Mouse (Mus musculus) embryonic fibroblast, embryonic 13.5 days (primary cell): ENCODE data around the gene Mboat1.

Experiments used
- CTCF ChIP-seq: IDR thresholded peaks from 2 replicates; pipeline ENCODE4 v1.5.1; 2011; ENCODE audit warnings: mild to moderate bottlenecking, control low read depth, low read length, moderate library complexity, borderline replicate concordance; ENCODE audit not compliant: insufficient read depth
- POLR2A ChIP-seq: IDR thresholded peaks from 2 replicates; pipeline ENCODE4 v1.6.1; 2011; ENCODE audit warnings: low read depth, mild to moderate bottlenecking, control low read depth, low read length, moderate library complexity

DNA sequence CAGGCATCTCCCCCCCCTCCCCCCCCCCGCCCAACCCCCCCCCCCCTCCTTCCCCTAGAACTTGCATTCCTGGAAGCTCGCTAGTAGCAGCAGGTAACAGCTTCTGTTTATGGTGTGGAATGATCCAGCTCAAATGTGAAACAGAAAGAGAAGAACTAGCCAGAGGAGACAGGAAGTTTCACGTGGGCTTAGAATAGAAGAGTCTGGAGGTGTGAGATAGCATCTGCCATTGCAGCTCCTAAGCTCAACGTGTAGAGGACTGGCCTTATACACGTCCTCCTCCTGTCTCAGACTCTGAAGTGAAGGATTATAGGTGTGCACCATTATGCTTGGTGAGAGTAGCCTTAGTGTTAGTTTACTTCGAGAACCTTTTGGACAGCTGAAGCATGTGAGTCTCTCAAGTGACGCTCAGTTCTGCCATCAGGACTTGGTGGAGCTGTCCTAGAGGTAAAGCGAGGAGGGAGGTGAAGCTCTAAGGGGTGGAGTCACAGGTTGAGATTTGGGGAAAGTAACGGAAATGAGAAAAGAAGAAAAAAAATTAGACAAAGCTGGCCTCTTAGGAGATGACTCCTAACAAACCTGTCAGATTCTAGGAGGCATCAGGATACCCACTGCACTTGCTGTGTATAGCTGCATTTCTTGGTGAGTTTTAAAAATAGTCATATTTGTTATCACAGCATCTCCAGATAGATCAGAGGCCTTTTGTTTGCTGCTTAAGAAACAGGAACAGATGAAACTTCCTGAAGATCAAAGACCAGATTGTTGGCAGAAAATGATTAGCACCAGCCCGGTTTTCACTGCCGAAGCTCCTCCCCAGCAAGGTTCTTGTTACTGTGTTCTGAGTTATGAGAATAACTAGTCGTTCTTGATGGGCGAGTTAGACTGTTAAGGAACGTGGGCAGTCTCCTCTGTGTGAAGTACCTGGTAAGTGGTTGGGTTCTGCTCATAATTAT, 30.1 kb downstream of the Mboat1 start:
- TF ChIP-seq CTCF (no peak), POLR2A (no peak)
